Mouse (Mus musculus) megakaryocyte, embryonic 14.5 days (primary cell): ENCODE results near the gene Agbl1. TPM values are rescaled to one million over a fixed set of nuclear protein-coding genes. Genes with fewer than 3 reads are reported as not detected.

ENCODE experiments used
- H3K27me3 ChIP-seq: replicated peaks from 2 replicates; pipeline ENCODE3; 2012; ENCODE audit warnings: inconsistent platforms
- H3K36me3 ChIP-seq: replicated peaks from 2 replicates; pipeline ENCODE3; 2012; ENCODE audit warnings: low read length, inconsistent platforms, mixed read lengths
- H3K4me1 ChIP-seq: 2 replicates; pipeline ENCODE4 v1.6.1; 2012; ENCODE audit warnings: inconsistent platforms
- H3K4me3 ChIP-seq: replicated peaks from 2 replicates; pipeline ENCODE3; 2012; ENCODE audit warnings: moderate library complexity, mild to moderate bottlenecking, inconsistent platforms
- H3K9me3 ChIP-seq: 2 replicates; pipeline ENCODE4 v1.6.1; 2012; ENCODE audit warnings: inconsistent platforms
- FLI1 ChIP-seq: IDR thresholded peaks from 2 replicates; pipeline ENCODE4 v1.6.1; 2012; ENCODE audit warnings: low read length, inconsistent platforms, mixed read lengths
- GATA1 ChIP-seq: IDR thresholded peaks from 3 replicates; pipeline ENCODE4 v1.6.1; 2012; ENCODE audit warnings: mixed read lengths, low read length, inconsistent platforms, borderline replicate concordance
- polyA plus RNA-seq: library from polyadenylated mRNA; stranded (reverse); fragments of >175 nt; gene quantifications from 2 replicates; pipeline ENCODE4 v1.2.3, GENCODE M21; 2012; ENCODE audit warnings: low replicate concordance; ENCODE audit not compliant: insufficient read depth

Gene Agbl1
- polyA plus RNA-seq, 1 experiment: not detected

DNA sequence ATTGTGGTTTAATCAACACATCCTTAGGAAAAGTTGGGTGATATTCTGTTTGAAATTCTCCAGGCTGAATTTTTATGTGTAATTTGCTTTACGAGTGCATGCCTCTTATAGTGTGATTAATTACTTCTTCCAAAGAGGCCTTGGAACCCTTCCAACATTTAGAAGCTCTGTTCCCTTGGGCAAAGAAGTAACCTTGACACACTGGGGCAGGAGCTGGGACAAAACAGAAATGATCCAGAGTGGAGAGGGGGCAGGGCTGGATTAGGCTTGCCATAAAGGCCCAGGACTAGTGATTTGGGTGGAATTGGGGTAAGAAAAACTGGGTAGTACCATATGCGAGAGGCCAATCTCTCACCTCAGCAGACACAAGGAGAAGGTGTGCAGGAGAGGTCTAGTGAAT is 316.8 kb downstream of the Agbl1 start:
- H3K36me3 ChIP-seq: no peaks in the 10 kb centered on the region
- no peaks in the 10 kb centered on the region for H3K27me3 ChIP-seq
- no peak overlapping the region for H3K4me3 ChIP-seq
- TF ChIP-seq FLI1 (no peak), GATA1 (no peak)
- no peaks in the 10 kb centered on the region for H3K9me3 ChIP-seq
- H3K4me1 ChIP-seq: no peaks in the 10 kb centered on the region

DNA sequence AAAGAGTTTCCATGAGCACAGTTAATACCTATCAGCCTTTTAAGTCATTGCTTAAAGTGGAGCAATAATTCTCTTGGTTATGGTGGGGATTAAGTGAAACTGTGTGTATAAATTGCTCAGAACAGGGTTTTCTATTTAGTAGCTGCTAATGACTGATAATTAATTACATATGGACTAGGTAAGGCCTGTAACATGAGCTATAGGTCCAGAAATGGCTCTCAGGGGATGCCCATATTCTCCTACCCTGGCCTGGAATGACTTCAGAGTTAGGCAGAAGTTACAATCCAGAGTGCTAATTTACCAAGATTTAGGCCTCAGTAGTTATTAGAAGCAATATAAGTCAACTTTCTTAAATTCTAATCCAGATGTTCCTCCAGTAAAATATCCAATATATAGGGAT is 317.6 kb downstream of the Agbl1 start:
- Histone ChIP-seq H3K9me3 (no peaks in the 10 kb centered on the region), H3K4me3 (no peak overlapping the region), H3K4me1 (no peaks in the 10 kb centered on the region), H3K36me3 (no peaks in the 10 kb centered on the region), H3K27me3 (no peaks in the 10 kb centered on the region)
- TF ChIP-seq FLI1 (no peak), GATA1 (no peak)

GRCm38 (mm10) chr7:76551860-76552259 is 322.2 kb downstream of the Agbl1 start:
- Histone ChIP-seq H3K9me3 (no peaks in the 10 kb centered on the region), H3K36me3 (no peaks in the 10 kb centered on the region), H3K4me3 (no peak overlapping the region), H3K27me3 (no peaks in the 10 kb centered on the region), H3K4me1 (no peaks in the 10 kb centered on the region)
- TF ChIP-seq GATA1: no peak
- no peak for TF ChIP-seq FLI1

DNA sequence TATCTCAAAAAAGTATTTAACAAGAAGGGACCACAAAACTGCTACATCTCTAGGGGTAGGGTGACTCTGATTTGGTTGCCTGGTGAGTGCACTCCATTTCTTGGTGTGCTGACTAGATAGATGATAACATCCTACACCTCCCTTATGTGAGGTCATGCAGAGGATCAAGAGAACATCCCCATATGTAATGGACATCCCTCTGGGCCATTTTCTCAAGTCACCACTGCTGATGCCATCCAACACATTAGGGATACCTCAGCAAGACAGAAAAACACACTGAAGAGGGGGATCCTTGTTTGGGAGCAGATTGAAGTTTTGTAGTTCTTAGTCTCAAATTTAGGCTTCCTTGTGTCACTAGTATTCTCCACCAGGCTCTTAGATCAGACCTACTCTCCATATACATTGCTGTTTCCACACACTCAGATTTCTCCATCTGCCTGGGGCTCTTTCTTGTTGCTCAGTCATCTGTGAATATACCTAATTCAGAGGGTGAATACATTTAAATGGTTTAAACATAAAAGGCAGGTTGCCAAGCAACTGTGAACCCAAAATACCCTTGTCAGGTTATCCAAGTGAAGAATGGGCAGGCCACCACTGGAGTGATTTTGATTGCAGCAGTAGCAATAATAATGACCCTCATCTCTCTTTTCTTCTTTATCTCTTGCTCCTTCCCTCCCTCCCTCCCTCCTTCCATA is 331.0 kb downstream of the Agbl1 start:
- Histone ChIP-seq H3K4me3 (no peak overlapping the region), H3K36me3 (no peaks in the 10 kb centered on the region), H3K4me1 (no peaks in the 10 kb centered on the region), H3K9me3 (peaks cover 7% of the 10 kb centered on the region), H3K27me3 (no peaks in the 10 kb centered on the region)
- TF ChIP-seq FLI1: no peak
- no peak for TF ChIP-seq GATA1

DNA sequence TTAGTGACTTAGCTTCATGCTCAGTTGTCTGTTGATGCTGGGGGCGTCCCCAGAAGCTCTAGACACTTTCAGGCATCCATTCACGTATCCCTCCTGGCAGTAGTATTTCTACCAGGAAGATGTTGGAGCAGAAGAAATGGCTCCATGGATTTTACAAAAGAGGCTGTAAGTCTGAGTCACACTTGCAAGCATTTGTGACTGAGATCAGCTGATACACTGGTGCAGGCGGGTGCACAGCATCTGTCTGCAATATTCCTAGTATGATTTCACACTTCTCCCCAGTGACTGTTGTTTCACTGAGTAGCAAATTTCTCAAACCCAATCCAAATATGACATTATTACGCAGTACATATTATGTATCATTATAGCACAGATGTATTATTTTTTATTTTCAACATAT is 332.8 kb downstream of the Agbl1 start:
- no peak overlapping the region for H3K4me3 ChIP-seq
- no peaks in the 10 kb centered on the region for H3K36me3 ChIP-seq
- H3K4me1 ChIP-seq: no peaks in the 10 kb centered on the region
- no peaks in the 10 kb centered on the region for H3K27me3 ChIP-seq
- peaks cover 7% of the 10 kb centered on the region for H3K9me3 ChIP-seq
- TF ChIP-seq FLI1: no peak

GRCm38 (mm10) chr7:76594566-76595079 is 364.9 kb downstream of the Agbl1 start:
- Histone ChIP-seq H3K4me1 (no peaks in the 10 kb centered on the region), H3K27me3 (no peaks in the 10 kb centered on the region), H3K36me3 (no peaks in the 10 kb centered on the region), H3K9me3 (no peaks in the 10 kb centered on the region), H3K4me3 (no peak overlapping the region)
- TF ChIP-seq FLI1 (no peak), GATA1 (no peak)

- Histone ChIP-seq H3K4me3 (no peak overlapping the region), H3K4me1 (no peaks in the 10 kb centered on the region), H3K36me3 (no peaks in the 10 kb centered on the region), H3K9me3 (no peaks in the 10 kb centered on the region), H3K27me3 (no peaks in the 10 kb centered on the region)
- TF ChIP-seq GATA1 (no peak), FLI1 (no peak)
Measured at GRCm38 (mm10) chr7:76597812-76598211, 368.1 kb downstream of the Agbl1 start.

DNA sequence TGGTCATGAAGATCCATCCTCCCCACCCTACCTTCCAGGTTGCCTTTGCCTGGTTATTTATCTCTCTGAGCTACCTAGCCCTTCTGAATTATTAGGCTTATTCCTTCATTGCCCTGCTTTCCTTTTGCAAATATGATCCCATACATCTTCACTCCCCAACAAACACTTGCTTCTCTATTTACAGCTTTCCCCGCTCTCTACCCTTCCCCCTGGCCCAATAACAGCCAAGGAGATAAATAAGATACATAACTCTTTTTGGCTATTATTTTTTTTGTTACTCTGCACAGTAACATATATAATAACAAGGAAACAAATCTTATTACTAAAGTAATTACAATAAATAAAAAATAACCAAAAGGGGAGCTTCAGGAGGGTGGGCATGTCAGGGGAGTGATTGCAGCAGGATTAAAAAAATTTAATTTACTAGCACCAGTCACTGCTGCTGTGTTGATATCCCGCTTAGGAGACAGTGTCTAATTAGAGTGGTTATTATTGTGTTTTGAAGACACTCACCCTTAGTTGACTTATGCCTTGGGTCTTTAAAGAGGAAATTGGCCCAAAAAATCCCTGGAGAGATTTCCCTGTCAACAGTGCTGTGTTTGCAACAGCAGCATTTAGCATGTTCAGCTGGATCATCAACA is 370.5 kb downstream of the Agbl1 start:
- H3K36me3 ChIP-seq: no peaks in the 10 kb centered on the region
- H3K4me3 ChIP-seq: no peak overlapping the region
- H3K27me3 ChIP-seq: no peaks in the 10 kb centered on the region
- H3K9me3 ChIP-seq: no peaks in the 10 kb centered on the region
- TF ChIP-seq GATA1 (no peak), FLI1 (no peak)
- H3K4me1 ChIP-seq: no peaks in the 10 kb centered on the region

DNA sequence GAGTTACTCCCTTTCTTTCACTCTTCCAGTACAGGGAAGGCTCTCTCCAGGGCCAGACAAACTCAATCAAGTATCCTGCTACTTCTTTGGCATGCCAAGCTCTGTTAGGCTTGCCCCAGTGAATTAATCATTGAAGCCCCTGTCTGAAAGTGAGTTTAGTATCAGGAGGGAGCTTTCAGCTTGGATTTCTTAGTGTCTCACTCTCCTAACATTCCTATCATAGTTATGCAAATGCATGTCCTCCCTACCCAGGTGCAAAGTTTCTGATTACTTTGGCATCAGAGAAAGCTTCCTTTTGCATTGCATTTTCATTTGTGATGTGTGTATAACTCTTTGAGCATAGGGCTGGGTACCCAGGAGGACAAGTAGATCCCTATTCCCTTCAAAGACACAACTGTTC is 399.8 kb downstream of the Agbl1 start:
- H3K9me3 ChIP-seq: peaks cover 3% of the 10 kb centered on the region; the same call in 1 of the 2 replicates
- no peaks in the 10 kb centered on the region for H3K27me3 ChIP-seq
- TF ChIP-seq GATA1: no peak
- no peak for TF ChIP-seq FLI1
- no peaks in the 10 kb centered on the region for H3K4me1 ChIP-seq
- no peak overlapping the region for H3K4me3 ChIP-seq
- H3K36me3 ChIP-seq: no peaks in the 10 kb centered on the region

DNA sequence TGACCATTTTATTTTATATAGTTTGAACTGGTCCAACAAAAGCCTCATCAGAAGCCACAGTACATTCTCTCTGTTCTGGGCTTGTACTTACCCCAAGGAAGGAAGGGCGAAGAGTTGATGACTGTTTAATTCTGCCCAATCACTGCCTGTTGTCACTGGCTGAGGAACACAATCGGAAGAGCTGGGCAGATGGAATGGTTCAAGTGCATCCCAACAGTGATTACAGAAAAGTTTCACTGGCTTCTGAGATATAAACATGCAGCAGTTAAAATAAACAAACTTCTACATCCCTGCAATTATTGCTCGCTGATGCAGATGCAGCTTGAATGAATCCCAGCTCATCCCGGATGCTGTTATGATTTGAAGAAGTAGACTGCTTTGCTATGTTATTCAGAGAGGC is 421.3 kb downstream of the Agbl1 start:
- no peaks in the 10 kb centered on the region for H3K36me3 ChIP-seq
- peaks cover 3% of the 10 kb centered on the region; the same call in 1 of the 2 replicates for H3K9me3 ChIP-seq
- H3K4me1 ChIP-seq: no peaks in the 10 kb centered on the region
- H3K4me3 ChIP-seq: no peak overlapping the region
- no peak for TF ChIP-seq GATA1
- no peak for TF ChIP-seq FLI1
- no peaks in the 10 kb centered on the region for H3K27me3 ChIP-seq

GRCm38 (mm10) chr7:76661072-76661471 is 431.4 kb downstream of the Agbl1 start:
- TF ChIP-seq GATA1: no peak
- TF ChIP-seq FLI1: no peak
- Histone ChIP-seq H3K4me1 (no peaks in the 10 kb centered on the region), H3K4me3 (no peak overlapping the region), H3K9me3 (peaks cover 7% of the 10 kb centered on the region), H3K36me3 (no peaks in the 10 kb centered on the region), H3K27me3 (no peaks in the 10 kb centered on the region)
